Mouse (Mus musculus): Measurements from ENCODE around the gene Postn. TPM values are rescaled to one million over a fixed set of nuclear protein-coding genes. Genes with fewer than 3 reads are reported as not detected.

The Postn gene
- polyA plus RNA-seq, 1 experiment from 2014 or later, result 106 TPM

DNA sequence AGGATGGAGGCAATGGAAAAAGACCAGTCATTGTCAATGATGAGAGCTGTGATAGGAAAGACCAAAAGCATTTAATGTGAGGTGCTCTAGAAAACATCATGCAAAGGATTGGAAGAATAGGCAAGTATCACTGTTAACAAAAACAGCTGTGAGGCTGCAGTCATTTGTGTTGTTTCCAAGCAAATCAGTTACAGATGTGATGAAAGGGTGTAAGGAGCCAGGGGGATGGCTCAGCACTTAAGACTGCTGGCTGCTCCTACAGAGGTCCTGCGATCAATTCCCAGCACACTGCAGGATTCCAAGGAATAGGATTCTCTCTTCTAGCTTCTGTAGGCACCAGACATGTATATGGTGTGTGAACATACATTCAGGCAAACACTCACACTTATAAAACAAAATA, 10.1 kb downstream of the Postn start:
- Histone ChIP-seq H3K9me3 (ENCODE audit: control insufficient read depth) (no peaks in the 10 kb centered on the region), H3K27ac (ENCODE audit: low read depth, low read length) (no peak overlapping the region), H3K4me3 (ENCODE audit: low read depth, low read length) (no peak overlapping the region), H3K27me3 (replicated peaks; ENCODE audit: control insufficient read depth, insufficient read depth, low read length) (no peaks in the 10 kb centered on the region), H3K9ac (ENCODE audit: low read depth, low read length) (no peak overlapping the region), H3K4me1 (replicated peaks; ENCODE audit: control insufficient read depth, insufficient read depth, low read length) (no peaks in the 10 kb centered on the region), H3K36me3 (ENCODE audit: control insufficient read depth, insufficient read depth) (no peaks in the 10 kb centered on the region; the same call in 1 of the 2 replicates), H3K4me2 (replicated peaks; ENCODE audit: low read depth) (no peak overlapping the region)
- no peak for ATAC-seq
- 88% methylated on average over 1 of the region's 1 CpGs for WGBS
- TF ChIP-seq CTCF (IDR thresholded peaks at IDR 0.05; ENCODE audit: low read depth), result no peak

- no peaks in the 10 kb centered on the region; the same call in 1 of the 2 replicates for H3K36me3 ChIP-seq (ENCODE audit: control insufficient read depth, insufficient read depth)
- H3K4me3 ChIP-seq (ENCODE audit: low read depth, low read length), result no peak overlapping the region
- H3K27me3 ChIP-seq (replicated peaks; ENCODE audit: control insufficient read depth, insufficient read depth, low read length), result no peaks in the 10 kb centered on the region
- no peaks in the 10 kb centered on the region for H3K9me3 ChIP-seq (ENCODE audit: control insufficient read depth)
- H3K9ac ChIP-seq (ENCODE audit: low read depth, low read length), result no peak overlapping the region
- no peak for ATAC-seq
- no peaks in the 10 kb centered on the region for H3K4me1 ChIP-seq (replicated peaks; ENCODE audit: control insufficient read depth, insufficient read depth, low read length)
- no peak overlapping the region for H3K27ac ChIP-seq (ENCODE audit: low read depth, low read length)
- no peak for TF ChIP-seq CTCF (IDR thresholded peaks at IDR 0.05; ENCODE audit: low read depth)
- no peak overlapping the region for H3K4me2 ChIP-seq (replicated peaks; ENCODE audit: low read depth)
- WGBS, result 66% methylated on average over 6 of the region's 6 CpGs
Measured at GRCm38 (mm10) chr3:54372625-54373024, 11.7 kb downstream of the Postn start.

DNA sequence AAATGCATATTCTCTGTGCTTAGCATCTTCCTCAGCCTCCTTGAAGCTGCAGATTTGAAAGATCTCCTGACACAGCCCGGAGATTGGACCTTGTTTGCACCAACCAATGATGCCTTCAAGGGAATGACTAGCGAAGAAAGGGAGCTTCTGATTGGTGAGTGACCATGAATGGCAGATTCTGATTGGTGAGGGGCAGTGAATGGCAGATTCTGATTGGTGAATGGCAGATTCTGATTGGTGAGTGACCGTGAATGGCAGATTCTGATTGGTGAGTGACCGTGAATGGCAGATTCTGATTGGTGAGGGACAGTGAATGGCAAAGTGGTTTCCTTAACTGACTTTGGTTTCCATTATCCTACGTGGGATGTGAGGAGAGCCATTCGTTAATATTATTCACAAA, 15.1 kb downstream of the Postn start:
- no peak overlapping the region for H3K27ac ChIP-seq (ENCODE audit: low read depth, low read length)
- H3K9me3 ChIP-seq (ENCODE audit: control insufficient read depth), result no peaks in the 10 kb centered on the region
- WGBS, result 93% methylated on average over 6 of the region's 6 CpGs
- no peak overlapping the region for H3K4me3 ChIP-seq (ENCODE audit: low read depth, low read length)
- no peak for TF ChIP-seq CTCF (IDR thresholded peaks at IDR 0.05; ENCODE audit: low read depth)
- no peaks in the 10 kb centered on the region; the same call in 1 of the 2 replicates for H3K36me3 ChIP-seq (ENCODE audit: control insufficient read depth, insufficient read depth)
- H3K9ac ChIP-seq (ENCODE audit: low read depth, low read length), result no peak overlapping the region
- no peaks in the 10 kb centered on the region for H3K27me3 ChIP-seq (replicated peaks; ENCODE audit: control insufficient read depth, insufficient read depth, low read length)
- ATAC-seq, result no peak
- H3K4me2 ChIP-seq (replicated peaks; ENCODE audit: low read depth), result no peak overlapping the region
- H3K4me1 ChIP-seq (replicated peaks; ENCODE audit: control insufficient read depth, insufficient read depth, low read length), result no peaks in the 10 kb centered on the region

DNA sequence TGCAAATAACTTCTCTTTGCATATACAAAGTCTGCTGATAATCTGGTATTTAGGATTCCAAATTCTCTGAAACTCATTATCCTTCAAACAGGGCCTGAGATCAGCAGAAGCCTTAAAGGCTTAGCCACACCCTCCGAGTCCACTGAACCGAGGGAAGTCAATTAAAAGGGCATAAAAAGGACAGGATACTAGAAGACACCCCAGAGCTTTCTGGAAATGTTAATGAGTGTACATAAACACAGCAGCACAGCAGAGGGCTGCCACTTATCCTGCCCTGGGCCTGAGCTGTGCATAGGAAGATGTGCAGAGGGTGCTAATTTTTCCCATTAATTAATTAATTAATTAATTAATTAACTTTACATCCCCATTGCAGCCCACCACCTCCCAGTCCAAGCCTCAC, 16.7 kb downstream of the Postn start:
- Histone ChIP-seq H3K27me3 (replicated peaks; ENCODE audit: control insufficient read depth, insufficient read depth, low read length) (no peaks in the 10 kb centered on the region), H3K4me3 (ENCODE audit: low read depth, low read length) (no peak overlapping the region), H3K9ac (ENCODE audit: low read depth, low read length) (no peak overlapping the region), H3K27ac (ENCODE audit: low read depth, low read length) (no peak overlapping the region), H3K4me2 (replicated peaks; ENCODE audit: low read depth) (no peak overlapping the region), H3K4me1 (replicated peaks; ENCODE audit: control insufficient read depth, insufficient read depth, low read length) (no peaks in the 10 kb centered on the region), H3K9me3 (ENCODE audit: control insufficient read depth) (no peaks in the 10 kb centered on the region), H3K36me3 (ENCODE audit: control insufficient read depth, insufficient read depth) (no peaks in the 10 kb centered on the region; the same call in 1 of the 2 replicates)
- 38% methylated on average over 2 of the region's 2 CpGs for WGBS
- ATAC-seq, result no peak
- no peak for TF ChIP-seq CTCF (IDR thresholded peaks at IDR 0.05; ENCODE audit: low read depth)

GRCm38 (mm10) chr3:54378135-54378534, 17.2 kb downstream of the Postn start:
- no peak for ATAC-seq
- TF ChIP-seq CTCF (IDR thresholded peaks at IDR 0.05; ENCODE audit: low read depth), result no peak
- no peak overlapping the region for H3K27ac ChIP-seq (ENCODE audit: low read depth, low read length)
- H3K9me3 ChIP-seq (ENCODE audit: control insufficient read depth), result no peaks in the 10 kb centered on the region
- H3K36me3 ChIP-seq (ENCODE audit: control insufficient read depth, insufficient read depth), result no peaks in the 10 kb centered on the region; the same call in 1 of the 2 replicates
- no peaks in the 10 kb centered on the region for H3K27me3 ChIP-seq (replicated peaks; ENCODE audit: control insufficient read depth, insufficient read depth, low read length)
- 40% methylated on average over 1 of the region's 1 CpGs for WGBS
- H3K4me1 ChIP-seq (replicated peaks; ENCODE audit: control insufficient read depth, insufficient read depth, low read length), result no peaks in the 10 kb centered on the region
- H3K4me3 ChIP-seq (ENCODE audit: low read depth, low read length), result no peak overlapping the region
- H3K9ac ChIP-seq (ENCODE audit: low read depth, low read length), result no peak overlapping the region
- H3K4me2 ChIP-seq (replicated peaks; ENCODE audit: low read depth), result no peak overlapping the region

DNA sequence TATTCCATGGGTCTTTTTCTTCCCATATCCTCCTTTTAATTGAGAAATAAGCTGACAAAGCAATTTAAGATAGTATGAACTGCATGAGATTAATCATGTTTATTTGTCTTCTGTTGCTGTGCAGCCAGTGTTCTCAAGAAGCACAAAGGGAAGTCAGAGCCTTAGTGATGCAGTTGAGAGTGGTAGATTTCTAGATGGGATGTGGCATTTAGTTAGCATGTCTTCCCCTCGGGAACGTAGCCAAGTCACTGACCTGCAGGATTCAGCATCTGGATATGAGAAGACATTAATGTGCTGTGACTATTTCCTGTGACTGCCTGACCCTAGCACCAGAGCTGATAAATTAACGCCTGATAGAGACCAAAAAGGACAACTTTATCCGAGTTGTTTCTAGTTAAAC, 19.1 kb downstream of the Postn start:
- 67% methylated on average over 4 of the region's 4 CpGs for WGBS

DNA sequence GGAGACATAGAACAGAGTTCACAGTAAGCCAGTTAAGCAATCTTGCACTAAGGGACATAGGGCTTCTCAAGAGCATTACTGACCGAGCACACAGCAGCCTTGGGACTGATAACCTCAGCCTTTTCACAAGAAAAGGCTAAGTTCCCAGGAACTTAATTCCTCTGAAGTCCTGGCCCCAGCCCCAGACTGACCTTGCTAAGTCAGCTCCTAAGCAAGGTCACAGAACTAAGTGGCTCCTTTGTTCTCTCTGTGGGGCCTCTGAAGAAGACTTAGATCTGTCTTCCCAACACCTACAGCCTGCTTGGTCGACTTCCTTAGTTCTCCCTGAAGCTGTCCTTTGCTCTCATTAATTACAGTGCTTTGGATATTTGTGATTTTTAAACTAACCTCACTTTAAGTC, 38.4 kb downstream of the Postn start:
- no peaks in the 10 kb centered on the region for H3K27me3 ChIP-seq (replicated peaks; ENCODE audit: control insufficient read depth, insufficient read depth, low read length)
- no peaks in the 10 kb centered on the region for H3K36me3 ChIP-seq (ENCODE audit: control insufficient read depth, insufficient read depth)
- H3K9me3 ChIP-seq (ENCODE audit: control insufficient read depth), result no peaks in the 10 kb centered on the region
- no peaks in the 10 kb centered on the region for H3K4me1 ChIP-seq (replicated peaks; ENCODE audit: control insufficient read depth, insufficient read depth, low read length)
- TF ChIP-seq CTCF (IDR thresholded peaks at IDR 0.05; ENCODE audit: low read depth), result no peak
- no peak overlapping the region for H3K9ac ChIP-seq (ENCODE audit: low read depth, low read length)
- H3K27ac ChIP-seq (ENCODE audit: low read depth, low read length), result no peak overlapping the region
- H3K4me2 ChIP-seq (replicated peaks; ENCODE audit: low read depth), result no peak overlapping the region
- WGBS, result 34% methylated on average over 2 of the region's 2 CpGs
- no peak for ATAC-seq
- no peak overlapping the region for H3K4me3 ChIP-seq (ENCODE audit: low read depth, low read length)

More for the DNA sequence above, 19.1 kb downstream of the Postn start:
- no peak overlapping the region for H3K4me2 ChIP-seq (replicated peaks; ENCODE audit: low read depth)
- TF ChIP-seq CTCF (IDR thresholded peaks at IDR 0.05; ENCODE audit: low read depth), result no peak
- no peak for ATAC-seq
- no peaks in the 10 kb centered on the region for H3K36me3 ChIP-seq (ENCODE audit: control insufficient read depth, insufficient read depth)
- no peaks in the 10 kb centered on the region for H3K4me1 ChIP-seq (replicated peaks; ENCODE audit: control insufficient read depth, insufficient read depth, low read length)
- H3K27me3 ChIP-seq (replicated peaks; ENCODE audit: control insufficient read depth, insufficient read depth, low read length), result no peaks in the 10 kb centered on the region
- H3K9ac ChIP-seq (ENCODE audit: low read depth, low read length), result no peak overlapping the region
- H3K4me3 ChIP-seq (ENCODE audit: low read depth, low read length), result no peak overlapping the region
- H3K27ac ChIP-seq (ENCODE audit: low read depth, low read length), result no peak overlapping the region
- no peaks in the 10 kb centered on the region for H3K9me3 ChIP-seq (ENCODE audit: control insufficient read depth)

All from intestine, postnatal 0 days (tissue).